Mouse (Mus musculus) E14TG2a.4 (cell line): ENCODE results near the gene Prkca.

ENCODE experiments used
- H3K27me3 ChIP-seq: 2 replicates; pipeline ENCODE4 v1.6.1; 2014; ENCODE audit warnings: low read length, control low read depth; ENCODE audit not compliant: insufficient read depth
- H3K36me3 ChIP-seq: 2 replicates; pipeline ENCODE4 v1.6.1; 2014; ENCODE audit warnings: low read length, control low read depth; ENCODE audit not compliant: insufficient read depth
- H3K4me1 ChIP-seq: replicated peaks from 2 replicates; pipeline ENCODE4 v1.6.1; 2014; ENCODE audit warnings: low read depth, low read length, control low read depth
- H3K4me3 ChIP-seq: replicated peaks from 2 replicates; pipeline ENCODE4 v1.5.1; 2014; ENCODE audit warnings: mild to moderate bottlenecking, low read length
- H3K9me3 ChIP-seq: 2 replicates; pipeline ENCODE4 v1.6.1; 2014; ENCODE audit warnings: low read length, control low read depth
- CTCF ChIP-seq: conservative IDR thresholded peaks from 2 replicates; pipeline ENCODE4 v1.5.1; 2014; ENCODE audit warnings: low read length
- NANOG ChIP-seq: IDR thresholded peaks from 2 replicates; pipeline ENCODE4 v1.6.1; 2014; ENCODE audit warnings: borderline replicate concordance, low read length, mixed read lengths
- POU5F1 ChIP-seq: IDR thresholded peaks from 2 replicates; pipeline ENCODE4 v1.6.1; 2014; ENCODE audit warnings: low read length, borderline replicate concordance

Gene Prkca

DNA sequence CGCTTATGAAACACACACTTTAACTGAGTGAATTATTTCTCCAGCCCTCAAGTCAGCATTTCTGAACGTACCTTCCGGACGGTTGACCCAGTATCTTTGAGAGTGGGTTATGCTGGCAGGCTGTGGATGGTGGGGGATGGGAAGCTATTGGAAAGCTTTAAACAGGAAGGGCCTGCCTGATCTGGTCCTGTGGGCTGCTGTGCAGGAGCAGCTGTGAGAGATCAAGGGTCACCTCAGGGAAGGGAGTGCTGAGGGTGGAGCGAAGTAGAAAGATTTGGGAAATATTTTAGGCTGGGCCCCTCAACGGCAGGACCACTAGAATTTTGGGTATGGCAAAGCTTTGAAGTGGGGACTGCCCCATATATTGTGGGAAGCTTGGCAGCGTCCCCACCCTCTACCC is 412.0 kb downstream of the Prkca start:
- peaks cover 11% of the 10 kb centered on the region for H3K27me3 ChIP-seq
- TF ChIP-seq POU5F1 = no peak
- no peak for TF ChIP-seq NANOG
- TF ChIP-seq CTCF = no peak
- H3K4me3 ChIP-seq = peak overlapping the region; percentile 58
- H3K9me3 ChIP-seq = no peaks in the 10 kb centered on the region
- H3K36me3 ChIP-seq = no peaks in the 10 kb centered on the region
- H3K4me1 ChIP-seq = peaks cover 26% of the 10 kb centered on the region

DNA sequence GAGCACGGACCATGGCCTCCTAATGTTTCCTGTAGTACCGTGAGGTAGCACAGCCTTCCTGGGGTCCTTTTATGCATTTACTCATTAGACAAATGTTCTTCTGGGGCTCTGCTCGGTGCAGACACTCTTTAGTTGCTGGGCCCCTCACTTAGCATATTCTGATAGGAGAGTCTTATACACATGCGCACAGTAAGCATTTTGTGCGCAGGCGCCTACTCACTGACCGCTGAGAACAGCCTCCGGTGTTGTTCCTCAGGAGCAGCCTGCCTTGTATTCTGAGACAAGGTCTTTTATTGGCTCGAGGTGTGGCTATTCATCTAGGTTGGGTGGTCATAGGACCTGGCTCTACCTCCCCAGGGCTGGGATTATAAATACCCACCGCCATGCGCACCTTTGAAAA is 412.4 kb downstream of the Prkca start:
- Histone ChIP-seq H3K4me1 (peaks cover 26% of the 10 kb centered on the region), H3K36me3 (no peaks in the 10 kb centered on the region), H3K9me3 (no peaks in the 10 kb centered on the region), H3K4me3 (peak overlapping the region; percentile 58), H3K27me3 (peaks cover 11% of the 10 kb centered on the region)
- TF ChIP-seq CTCF (no peak), POU5F1 (no peak), NANOG (no peak)

DNA sequence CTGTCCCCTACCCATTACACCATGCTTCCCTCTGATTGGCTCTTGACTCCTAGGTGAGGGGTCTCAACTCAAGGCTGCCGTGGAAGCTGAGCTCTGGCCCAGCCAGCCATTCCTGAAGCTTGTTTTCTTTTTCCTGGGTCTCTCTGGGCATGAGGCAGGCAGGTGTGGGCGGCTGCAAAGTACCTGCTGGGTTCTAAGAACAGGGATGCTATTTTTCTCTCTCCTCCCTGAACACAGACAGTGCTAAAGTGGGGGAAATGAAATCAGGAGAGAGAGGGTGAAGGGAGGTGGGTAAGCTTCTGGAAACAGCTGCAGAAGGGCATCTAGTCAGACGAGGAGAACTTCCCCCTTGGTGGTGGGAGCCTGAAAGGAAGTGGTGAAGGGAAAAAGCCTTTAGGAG is 414.0 kb downstream of the Prkca start:
- TF ChIP-seq NANOG (no peak), POU5F1 (no peak), CTCF (no peak)
- Histone ChIP-seq H3K4me3 (no peak overlapping the region), H3K9me3 (no peaks in the 10 kb centered on the region), H3K27me3 (peaks cover 11% of the 10 kb centered on the region), H3K36me3 (no peaks in the 10 kb centered on the region), H3K4me1 (peaks cover 26% of the 10 kb centered on the region)

DNA sequence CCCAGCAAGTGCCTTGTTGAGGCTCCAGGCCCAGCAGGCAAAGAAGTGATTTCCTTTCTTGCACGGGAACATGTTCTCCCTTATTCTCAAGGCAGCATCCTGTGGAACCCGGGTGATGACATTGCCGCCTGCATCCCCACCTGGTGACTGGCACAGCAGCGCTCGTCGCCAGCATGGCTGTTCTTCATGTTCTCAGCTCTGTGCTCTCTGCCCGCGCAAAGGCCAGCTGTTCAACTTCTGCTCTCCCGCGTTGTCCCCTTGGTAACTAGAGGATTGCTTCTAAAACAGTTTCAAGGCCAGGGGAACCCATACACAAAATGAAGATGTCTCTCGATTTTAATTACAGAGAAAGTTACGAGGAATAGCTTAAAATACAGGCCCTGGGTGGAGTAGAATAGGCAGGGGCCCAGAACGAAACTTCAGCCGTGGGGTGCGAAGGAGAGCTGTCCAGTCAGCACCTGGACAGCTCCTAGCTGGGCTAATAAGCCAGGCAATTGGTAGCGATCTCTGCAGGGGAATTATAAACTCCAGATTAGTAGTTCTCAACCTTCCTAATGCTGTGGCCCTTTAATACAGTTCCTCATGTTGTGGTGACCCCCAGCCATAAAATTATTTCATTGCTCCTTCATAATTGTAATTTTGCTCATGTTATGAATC is 423.7 kb downstream of the Prkca start:
- TF ChIP-seq NANOG = no peak
- Histone ChIP-seq H3K4me3 (no peak overlapping the region), H3K9me3 (no peaks in the 10 kb centered on the region), H3K4me1 (peaks cover 14% of the 10 kb centered on the region), H3K27me3 (peaks cover 62% of the 10 kb centered on the region), H3K36me3 (no peaks in the 10 kb centered on the region)

DNA sequence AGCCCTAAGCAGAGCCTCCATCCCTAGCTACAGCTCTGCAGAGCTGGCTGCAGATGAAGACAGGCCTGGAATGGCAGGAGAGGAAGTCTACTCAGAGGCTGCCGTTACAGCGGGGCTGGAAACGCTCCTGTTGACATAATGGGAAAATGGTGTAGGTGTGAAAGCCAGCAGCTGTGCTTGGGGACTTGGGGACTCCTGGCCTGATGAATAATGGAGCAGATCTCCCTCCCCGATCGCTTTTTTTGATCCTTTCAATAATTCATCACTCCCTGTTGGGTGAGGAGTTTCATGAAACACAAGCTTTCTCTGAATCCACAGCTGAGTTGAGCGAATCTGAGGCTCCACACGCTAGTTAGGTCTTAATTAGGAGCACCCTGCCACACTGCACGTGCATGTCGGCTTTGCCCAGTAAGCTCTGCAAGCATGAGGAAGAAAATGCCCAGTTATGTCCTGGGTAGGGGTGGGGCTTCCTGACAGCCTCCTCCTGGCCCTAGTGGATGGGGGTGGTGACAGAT is 425.9 kb downstream of the Prkca start:
- TF ChIP-seq CTCF = no peak
- TF ChIP-seq NANOG = no peak
- no peak for TF ChIP-seq POU5F1
- no peaks in the 10 kb centered on the region for H3K9me3 ChIP-seq

DNA sequence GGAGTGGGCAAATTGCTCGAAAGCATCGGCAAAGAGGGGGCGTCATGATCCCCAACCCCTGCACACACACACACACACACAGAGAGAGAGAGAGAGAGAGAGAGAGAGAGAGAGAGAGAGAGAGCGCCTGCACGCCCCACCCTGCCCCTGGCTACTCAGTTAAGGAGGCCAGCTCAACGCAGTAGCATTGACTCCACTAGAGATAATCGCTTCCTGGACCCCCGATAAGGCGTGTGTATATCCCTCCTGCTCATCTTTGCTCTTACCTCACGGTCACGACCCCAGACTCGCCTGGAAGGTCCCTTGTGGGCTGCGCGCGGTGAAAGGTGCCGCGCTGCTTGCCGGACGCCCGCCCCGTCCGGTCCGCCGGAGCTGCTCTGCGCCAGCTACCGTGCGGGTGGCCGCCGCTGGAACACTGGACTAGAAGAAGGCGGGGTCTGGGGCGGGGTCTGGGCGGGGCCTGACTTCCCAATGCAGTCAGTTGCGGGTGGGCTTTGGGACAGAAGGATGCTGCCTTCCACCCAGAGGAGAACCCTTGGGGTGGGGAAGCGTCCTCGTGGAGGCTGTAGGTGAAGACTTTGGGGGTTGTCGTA is 429.0 kb downstream of the Prkca start, which contains the start of gene Cacng5:
Gene Cacng5, minus strand, starts transcription at position 422 of the 593 bp plus-strand sequence.
- Histone ChIP-seq H3K36me3 (no peaks in the 10 kb centered on the region), H3K27me3 (peaks cover 68% of the 10 kb centered on the region), H3K4me1 (peaks cover 35% of the 10 kb centered on the region), H3K9me3 (no peaks in the 10 kb centered on the region), H3K4me3 (peak within 1 kb of the TSS; percentile 74)
- TF ChIP-seq POU5F1 = no peak

More for the DNA sequence above, 425.9 kb downstream of the Prkca start:
- Histone ChIP-seq H3K27me3 (peaks cover 72% of the 10 kb centered on the region), H3K36me3 (no peaks in the 10 kb centered on the region), H3K4me3 (no peak overlapping the region), H3K4me1 (peaks cover 22% of the 10 kb centered on the region)

DNA sequence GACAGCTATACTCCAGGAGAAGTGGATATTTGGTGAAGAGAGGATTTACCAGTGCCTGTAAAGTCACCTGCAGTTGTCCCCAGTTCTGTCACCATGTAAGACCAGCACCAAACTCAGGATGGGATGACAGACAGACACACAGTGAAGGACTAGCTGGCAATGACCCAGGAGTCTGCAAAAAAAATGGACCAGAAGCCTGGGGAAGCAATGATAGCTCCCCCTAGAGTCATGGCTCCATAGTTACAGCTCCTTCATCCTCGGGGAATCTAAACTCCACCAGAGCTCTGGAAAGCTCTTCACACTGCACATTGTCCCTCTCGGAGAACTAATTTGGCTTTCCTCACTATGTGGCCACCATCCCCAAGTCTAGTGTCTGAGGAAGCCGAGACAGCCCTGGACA is 430.4 kb downstream of the Prkca start:
- peaks cover 58% of the 10 kb centered on the region for H3K27me3 ChIP-seq
- H3K4me3 ChIP-seq = no peak overlapping the region

DNA sequence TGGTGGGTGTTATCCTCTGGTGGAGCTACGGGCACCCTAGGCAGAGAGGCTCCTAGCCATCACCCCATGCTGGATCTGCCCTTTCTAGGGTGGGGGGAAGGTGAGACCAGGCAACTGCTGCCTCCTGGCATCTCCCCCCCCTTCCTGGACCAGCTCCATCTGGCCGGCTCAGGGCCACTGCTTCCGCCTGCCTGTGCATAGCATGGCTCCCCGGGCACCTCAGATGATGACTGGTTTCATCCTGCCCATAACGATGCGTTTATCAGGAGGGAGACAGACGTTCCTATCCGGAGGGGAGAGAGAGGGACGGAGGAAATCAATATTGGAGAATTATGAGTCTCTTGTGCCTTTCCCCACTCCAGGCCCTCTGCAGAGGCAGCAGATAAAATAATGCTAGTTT is 438.4 kb downstream of the Prkca start:
- no peak overlapping the region for H3K4me3 ChIP-seq
- H3K36me3 ChIP-seq = no peaks in the 10 kb centered on the region
- H3K27me3 ChIP-seq = peaks cover 9% of the 10 kb centered on the region
- H3K9me3 ChIP-seq = no peaks in the 10 kb centered on the region
- H3K4me1 ChIP-seq = peaks cover 7% of the 10 kb centered on the region; the same call in 1 of the 2 replicates
- no peak for TF ChIP-seq POU5F1
- TF ChIP-seq NANOG = no peak
- TF ChIP-seq CTCF = no peak

More for the DNA sequence above, 430.4 kb downstream of the Prkca start:
- TF ChIP-seq NANOG (no peak), POU5F1 (no peak), CTCF (peak; percentile 50)
- H3K9me3 ChIP-seq = no peaks in the 10 kb centered on the region
- H3K4me1 ChIP-seq = peaks cover 35% of the 10 kb centered on the region
- H3K36me3 ChIP-seq = no peaks in the 10 kb centered on the region
